Mouse (Mus musculus) cerebellum, adult 2 months (tissue): ENCODE results near the gene Cyp2c39. TPM values are rescaled to one million over a fixed set of nuclear protein-coding genes. Genes with fewer than 3 reads are reported as not detected.
"Not testable (repeated sequence)": the region's sequence is repeated elsewhere in the genome, so short reads cannot be mapped to it uniquely, and the experiment has no call there.

Experiments used
- DNase-seq, 2 experiments: peaks; one replicate each; pipeline ENCODE4 v3.0.0; 2021
- H3K27ac ChIP-seq: fragments of 200-500 bp; 2 replicates; pipeline ENCODE4 v1.5.1; 2012; ENCODE audit warnings: low read length, control low read depth, inconsistent platforms; ENCODE audit not compliant: insufficient read depth
- H3K27me3 ChIP-seq: fragments of 200-500 bp; 2 replicates; pipeline ENCODE4 v1.6.1; 2012; ENCODE audit warnings: inconsistent platforms, mild to moderate bottlenecking, low read length, moderate library complexity; ENCODE audit not compliant: control insufficient read depth, insufficient read depth
- H3K4me1 ChIP-seq: fragments of 200-500 bp; 2 replicates; pipeline ENCODE4 v1.6.1; 2011; ENCODE audit warnings: low read length; ENCODE audit not compliant: control insufficient read depth, insufficient read depth
- H3K4me3 ChIP-seq: fragments of 200-500 bp; replicated peaks from 2 replicates; pipeline ENCODE3; 2011; ENCODE audit warnings: mild to moderate bottlenecking, low read depth, low read length, control low read depth; ENCODE audit not compliant: insufficient read depth
- CTCF ChIP-seq: fragments of 200-500 bp; IDR thresholded peaks from 2 replicates; pipeline ENCODE4 v1.5.1; 2011; ENCODE audit warnings: low read depth, mild to moderate bottlenecking, control low read depth, low read length, moderate library complexity, borderline replicate concordance; ENCODE audit not compliant: insufficient read depth
- POLR2A ChIP-seq: fragments of 200-500 bp; IDR thresholded peaks from 2 replicates; pipeline ENCODE4 v1.6.1; 2011; ENCODE audit warnings: low read length, control low read depth, borderline replicate concordance; ENCODE audit not compliant: insufficient read depth
- WGBS: fragments of 180-500 bp; shearing (Covaris S2); methylation state at CpG from one replicate; pipeline ENCODE4 v1.1.7; 2018; 5-methylcytosine and 5-hydroxymethylcytosine counted together
- polyA plus RNA-seq: library from polyadenylated mRNA; depleted of rRNA; stranded (reverse); fragments of >200 nt; gene quantifications from 2 replicates; pipeline ENCODE4 v1.2.3, GENCODE M21; 2012; rRNA removed

Cyp2c39 gene
- not detected in 2 replicates for polyA plus RNA-seq

GRCm38 (mm10) chr19:39510534-39510933 is at the start of gene Cyp2c39:
Cyp2c39 (plus strand) TSS chr19:39510862.
- Histone ChIP-seq H3K4me3 (no peak within 1 kb of the TSS), H3K27me3 (no peaks in the 10 kb centered on the region), H3K4me1 (no peaks in the 10 kb centered on the region), H3K27ac (no peak within 1 kb of the TSS)
- DNase-seq: no peak
- WGBS: 65% methylated on average over 4 of the region's 4 CpGs
- no peak for TF ChIP-seq POLR2A
- TF ChIP-seq CTCF: no peak

GRCm38 (mm10) chr19:39462941-39463340 is 47.7 kb upstream of the Cyp2c39 start, which contains the start of gene Cyp2c38:
Cyp2c38 (minus strand) TSS chr19:39463075.
- Histone ChIP-seq H3K27ac (no peak within 1 kb of the TSS), H3K4me3 (no peak within 1 kb of the TSS), H3K4me1 (no peaks in the 10 kb centered on the region), H3K27me3 (no peaks in the 10 kb centered on the region)
- no peak for TF ChIP-seq CTCF
- no peak for DNase-seq
- WGBS: 84% methylated on average over 1 of the region's 1 CpGs

GRCm38 (mm10) chr19:39463923-39464322 is 46.7 kb upstream of the Cyp2c39 start:
- Histone ChIP-seq H3K4me3 (no peak overlapping the region), H3K27me3 (no peaks in the 10 kb centered on the region), H3K27ac (no peak overlapping the region), H3K4me1 (no peaks in the 10 kb centered on the region)
- TF ChIP-seq CTCF (no peak), POLR2A (no peak)
- no peak for DNase-seq

GRCm38 (mm10) chr19:39483961-39484360 is 26.7 kb upstream of the Cyp2c39 start:
- DNase-seq, H3K4me1 ChIP-seq, H3K27me3 ChIP-seq, H3K27ac ChIP-seq, H3K4me3 ChIP-seq: not testable (repeated sequence)
- WGBS: 87% methylated on average over 1 of the region's 1 CpGs

GRCm38 (mm10) chr19:39506341-39506740 is 4.3 kb upstream of the Cyp2c39 start:
- DNase-seq: no peak
- Histone ChIP-seq H3K27me3 (no peaks in the 10 kb centered on the region), H3K4me1 (no peaks in the 10 kb centered on the region), H3K4me3 (no peak overlapping the region), H3K27ac (no peak overlapping the region)
- TF ChIP-seq CTCF (no peak), POLR2A (no peak)

- no peak for TF ChIP-seq CTCF
- no peak for TF ChIP-seq POLR2A
- no peak overlapping the region for H3K27ac ChIP-seq
- H3K4me3 ChIP-seq: no peak overlapping the region
- no peaks in the 10 kb centered on the region for H3K27me3 ChIP-seq
- WGBS: 59% methylated on average over 1 of the region's 1 CpGs
- no peaks in the 10 kb centered on the region for H3K4me1 ChIP-seq
- no peak for DNase-seq
These were observed 1.1 kb upstream of the Cyp2c39 start for GRCm38 (mm10) chr19:39509533-39509932.

Other genes with a start within 250 kb of the Cyp2c39 start
- gene Cyp2c29, start 241.5 kb upstream of the Cyp2c39 start, polyA plus RNA-seq: not detected in 2 replicates
- gene Cyp2c38, start 47.8 kb upstream of the Cyp2c39 start, polyA plus RNA-seq: not detected in 2 replicates
- gene Cyp2c67, start 138.2 kb downstream of the Cyp2c39 start, polyA plus RNA-seq: not detected in 2 replicates
- gene Cyp2c68, start 230.2 kb downstream of the Cyp2c39 start, polyA plus RNA-seq: not detected in 2 replicates